Mouse (Mus musculus): ENCODE results near the gene Rere. TPM values are rescaled to one million over a fixed set of nuclear protein-coding genes. Genes with fewer than 3 reads are reported as not detected.
"Not testable (repeated sequence)": the region's sequence is repeated elsewhere in the genome, so short reads cannot be mapped to it uniquely, and the experiment has no call there.

Rere gene
- polyA plus RNA-seq, 1 experiment, result 61.3 TPM

DNA sequence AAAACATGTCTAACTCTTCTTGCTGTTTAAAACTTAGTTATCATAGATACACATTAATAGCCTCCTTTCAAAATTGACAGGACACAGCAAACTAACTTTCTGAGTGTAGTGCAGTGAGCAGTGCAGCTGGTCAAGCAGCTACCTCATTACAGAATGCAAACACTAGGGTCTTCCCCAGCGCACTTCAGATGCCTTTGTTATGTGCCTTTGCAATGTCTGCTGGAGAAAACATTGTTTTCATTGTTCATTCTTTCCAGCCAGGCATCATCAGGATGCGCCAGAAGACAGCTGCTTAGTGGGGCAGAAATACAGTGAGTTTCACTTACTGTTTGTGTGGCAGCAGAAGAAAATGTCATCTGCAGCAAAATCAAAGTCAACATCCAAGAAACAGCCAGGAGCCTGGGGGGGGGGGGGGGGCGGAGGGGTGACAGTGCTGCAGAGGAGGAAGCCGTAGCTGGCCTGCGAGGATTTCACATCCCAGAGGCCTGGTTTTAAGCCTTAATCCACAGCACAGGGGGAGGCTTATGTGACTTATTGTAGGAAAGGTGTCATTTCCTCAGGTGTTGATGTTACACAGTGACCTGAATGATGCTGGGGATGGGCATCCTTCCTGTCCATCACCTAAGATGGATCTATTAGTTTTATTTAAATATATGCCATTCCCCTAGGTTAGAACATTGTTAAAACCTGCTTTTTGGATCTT lies 259.1 kb downstream of the Rere start:
- 71% methylated on average over 5 of the region's 5 CpGs for WGBS
- TF ChIP-seq POLR2A (IDR thresholded peaks at IDR 0.05; ENCODE audit: borderline replicate concordance, control insufficient read depth, low read depth, low read length), result no peak
- no peak for TF ChIP-seq CTCF (IDR thresholded peaks at IDR 0.05; ENCODE audit: control insufficient read depth, insufficient read depth, low read length)

GRCm38 (mm10) chr4:150544231-150544630 lies 262.8 kb downstream of the Rere start:
- Histone ChIP-seq H3K4me3 (replicated peaks; ENCODE audit: control insufficient read depth, low read depth, low read length) (no peak overlapping the region), H3K27ac (ENCODE audit: control insufficient read depth, insufficient read depth, low read depth, low read length, poor library complexity) (peak overlapping the region; percentile 85; the same call in 1 of the 2 replicates), H3K4me1 (ENCODE audit: control insufficient read depth, insufficient read depth, low read length) (peaks cover 5% of the 10 kb centered on the region)
- WGBS, result 60% methylated on average over 7 of the region's 7 CpGs
- no peak for TF ChIP-seq POLR2A (IDR thresholded peaks at IDR 0.05; ENCODE audit: borderline replicate concordance, control insufficient read depth, low read depth, low read length)
- no peak for TF ChIP-seq CTCF (IDR thresholded peaks at IDR 0.05; ENCODE audit: control insufficient read depth, insufficient read depth, low read length)

More for the DNA sequence above, 259.1 kb downstream of the Rere start:
- no peak overlapping the region for H3K27ac ChIP-seq (ENCODE audit: control insufficient read depth, insufficient read depth, low read depth, low read length, poor library complexity)
- no peak overlapping the region for H3K4me3 ChIP-seq (replicated peaks; ENCODE audit: control insufficient read depth, low read depth, low read length)
- H3K4me1 ChIP-seq (ENCODE audit: control insufficient read depth, insufficient read depth, low read length), result peaks cover 5% of the 10 kb centered on the region

DNA sequence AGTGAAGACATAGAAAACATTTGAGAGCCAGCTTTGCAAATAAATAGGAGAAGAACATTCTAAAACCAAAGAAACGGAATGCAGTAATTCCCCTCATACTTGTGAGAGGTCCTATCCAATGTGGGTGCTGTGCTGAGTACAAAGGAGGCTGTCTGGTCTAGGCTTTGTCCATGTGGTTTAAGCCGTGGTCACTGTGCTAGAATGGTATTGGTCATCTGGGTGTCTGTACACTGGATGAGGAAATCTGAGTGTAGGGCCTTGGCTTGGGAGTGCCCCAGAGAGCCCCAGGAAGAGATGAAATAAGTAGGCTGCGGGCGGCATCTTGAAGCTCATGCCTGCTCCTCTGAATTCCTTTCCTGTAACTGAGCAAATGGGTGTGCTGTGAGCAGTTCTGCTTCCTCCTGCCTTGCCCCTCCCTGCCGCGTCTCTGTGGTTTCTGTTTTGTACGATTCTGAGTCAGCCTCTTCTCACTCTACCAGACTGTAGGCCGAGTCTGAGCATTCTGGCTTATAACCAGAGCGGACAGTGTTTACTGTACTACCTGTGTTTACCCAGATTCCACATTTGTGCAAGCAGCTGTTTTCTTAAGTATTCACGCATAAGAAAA lies 263.3 kb downstream of the Rere start:
- Histone ChIP-seq H3K27ac (ENCODE audit: control insufficient read depth, insufficient read depth, low read depth, low read length, poor library complexity) (peak overlapping the region; percentile 85), H3K4me3 (replicated peaks; ENCODE audit: control insufficient read depth, low read depth, low read length) (peak overlapping the region; percentile 24), H3K4me1 (ENCODE audit: control insufficient read depth, insufficient read depth, low read length) (peaks cover 5% of the 10 kb centered on the region)
- WGBS, result 6% methylated on average over 10 of the region's 10 CpGs
- TF ChIP-seq CTCF (IDR thresholded peaks at IDR 0.05; ENCODE audit: control insufficient read depth, insufficient read depth, low read length) (no peak), POLR2A (IDR thresholded peaks at IDR 0.05; ENCODE audit: borderline replicate concordance, control insufficient read depth, low read depth, low read length) (peak; percentile 30; the same call in 1 of the 2 replicates)

DNA sequence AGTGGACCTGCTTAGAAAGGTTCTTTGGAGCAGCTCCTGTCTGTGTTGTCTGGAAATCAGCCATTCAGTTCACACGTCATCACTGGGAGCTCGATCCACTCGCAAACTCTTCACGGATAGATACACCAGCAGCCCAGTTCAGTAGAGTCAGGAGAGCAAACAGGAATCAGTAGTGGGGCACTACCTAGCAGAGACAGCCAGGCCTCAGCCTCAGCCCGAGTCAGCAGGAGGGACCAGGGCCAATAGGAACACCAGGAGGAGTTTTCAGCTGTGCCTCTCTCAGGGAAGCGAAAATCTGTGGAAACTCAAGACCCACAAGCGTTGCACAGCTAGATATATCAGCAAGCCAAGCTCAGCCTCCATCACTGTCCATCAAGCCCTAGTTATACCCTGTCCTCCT lies 264.3 kb downstream of the Rere start:
- TF ChIP-seq CTCF (IDR thresholded peaks at IDR 0.05; ENCODE audit: control insufficient read depth, insufficient read depth, low read length) (no peak), POLR2A (IDR thresholded peaks at IDR 0.05; ENCODE audit: borderline replicate concordance, control insufficient read depth, low read depth, low read length) (no peak)
- Histone ChIP-seq H3K27ac (ENCODE audit: control insufficient read depth, insufficient read depth, low read depth, low read length, poor library complexity) (no peak overlapping the region), H3K4me1 (ENCODE audit: control insufficient read depth, insufficient read depth, low read length) (peaks cover 5% of the 10 kb centered on the region), H3K4me3 (replicated peaks; ENCODE audit: control insufficient read depth, low read depth, low read length) (no peak overlapping the region)
- 85% methylated on average over 7 of the region's 7 CpGs for WGBS

DNA sequence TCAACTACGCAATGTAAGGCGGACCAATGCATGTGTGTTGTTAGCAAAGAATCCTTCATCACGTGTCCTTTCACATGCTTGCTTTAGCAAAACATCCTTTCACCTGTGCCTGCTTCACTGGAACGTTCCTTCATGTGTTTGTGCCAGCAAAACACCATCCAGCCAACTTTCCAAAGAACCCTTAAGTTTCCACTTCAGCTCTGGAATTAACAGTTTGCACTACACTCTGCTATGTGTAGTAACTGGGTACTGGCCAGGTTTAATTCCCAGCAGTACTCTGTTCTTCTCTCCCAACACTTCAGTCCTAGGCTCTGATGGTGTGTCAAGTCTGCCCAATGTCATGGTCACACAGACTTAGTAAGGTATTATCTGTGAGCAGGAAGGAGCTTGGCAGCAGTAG lies 264.9 kb downstream of the Rere start:
- 92% methylated on average over 4 of the region's 4 CpGs for WGBS
- not testable (repeated sequence) for H3K27ac ChIP-seq (ENCODE audit: control insufficient read depth, insufficient read depth, low read depth, low read length, poor library complexity); H3K4me3 ChIP-seq (replicated peaks; ENCODE audit: control insufficient read depth, low read depth, low read length); H3K4me1 ChIP-seq (ENCODE audit: control insufficient read depth, insufficient read depth, low read length)

DNA sequence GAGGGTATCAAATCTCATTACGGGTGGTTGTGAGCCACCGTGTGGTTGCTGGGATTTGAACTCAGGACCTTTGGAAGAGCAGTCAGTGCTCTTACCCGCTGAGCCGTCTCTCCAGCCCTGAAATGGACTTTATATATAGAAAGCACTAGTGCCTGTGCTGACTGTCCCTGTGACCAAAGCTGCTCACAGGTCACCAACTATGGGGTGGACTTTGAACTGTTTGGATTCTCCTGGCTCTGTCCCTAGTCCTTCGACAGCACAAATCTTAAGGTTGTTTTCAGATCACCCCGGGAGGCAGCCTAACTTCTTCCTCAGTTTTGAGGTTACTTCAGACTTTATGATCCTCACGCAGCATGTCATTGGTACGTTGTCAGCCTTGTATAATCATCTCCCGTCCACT lies 267.9 kb downstream of the Rere start:
- TF ChIP-seq CTCF (IDR thresholded peaks at IDR 0.05; ENCODE audit: control insufficient read depth, insufficient read depth, low read length), result no peak
- TF ChIP-seq POLR2A (IDR thresholded peaks at IDR 0.05; ENCODE audit: borderline replicate concordance, control insufficient read depth, low read depth, low read length), result no peak
- 87% methylated on average over 9 of the region's 9 CpGs for WGBS
- H3K4me1 ChIP-seq (ENCODE audit: control insufficient read depth, insufficient read depth, low read length), result peaks cover 3% of the 10 kb centered on the region

GRCm38 (mm10) chr4:150549989-150550716 lies 268.7 kb downstream of the Rere start:
- no peak overlapping the region for H3K27ac ChIP-seq (ENCODE audit: control insufficient read depth, insufficient read depth, low read depth, low read length, poor library complexity)
- WGBS, result 86% methylated on average over 12 of the region's 12 CpGs
- H3K4me1 ChIP-seq (ENCODE audit: control insufficient read depth, insufficient read depth, low read length), result peaks cover 1% of the 10 kb centered on the region; the same call in 1 of the 2 replicates
- no peak overlapping the region for H3K4me3 ChIP-seq (replicated peaks; ENCODE audit: control insufficient read depth, low read depth, low read length)
- TF ChIP-seq CTCF (IDR thresholded peaks at IDR 0.05; ENCODE audit: control insufficient read depth, insufficient read depth, low read length), result no peak
- TF ChIP-seq POLR2A (IDR thresholded peaks at IDR 0.05; ENCODE audit: borderline replicate concordance, control insufficient read depth, low read depth, low read length), result no peak

More for the DNA sequence above, 267.9 kb downstream of the Rere start:
- Histone ChIP-seq H3K4me3 (replicated peaks; ENCODE audit: control insufficient read depth, low read depth, low read length) (no peak overlapping the region), H3K27ac (ENCODE audit: control insufficient read depth, insufficient read depth, low read depth, low read length, poor library complexity) (no peak overlapping the region)

- H3K27ac ChIP-seq (ENCODE audit: control insufficient read depth, insufficient read depth, low read depth, low read length, poor library complexity), result no peak overlapping the region
- no peak for TF ChIP-seq CTCF (IDR thresholded peaks at IDR 0.05; ENCODE audit: control insufficient read depth, insufficient read depth, low read length)
- TF ChIP-seq POLR2A (IDR thresholded peaks at IDR 0.05; ENCODE audit: borderline replicate concordance, control insufficient read depth, low read depth, low read length), result no peak
- peaks cover 1% of the 10 kb centered on the region; the same call in 1 of the 2 replicates for H3K4me1 ChIP-seq (ENCODE audit: control insufficient read depth, insufficient read depth, low read length)
- no peak overlapping the region for H3K4me3 ChIP-seq (replicated peaks; ENCODE audit: control insufficient read depth, low read depth, low read length)
- whole genome bisulfite sequencing, result 75% methylated on average over 4 of the region's 4 CpGs
Observed at GRCm38 (mm10) chr4:150551390-150551789, 269.9 kb downstream of the Rere start.

Measured in bone marrow, adult 2 months (tissue).